Mouse (Mus musculus): Measurements from ENCODE around the gene Numb.
"Not testable (repeated sequence)": the region's sequence is repeated elsewhere in the genome, so short reads cannot be mapped to it uniquely, and the experiment has no call there.

Gene Numb

GRCm38 (mm10) chr12:83922724-83923485 is 1.2 kb upstream of the Numb start:
- no peak for DNase-seq (ENCODE audit: low spot score)

GRCm38 (mm10) chr12:83920721-83921441 is 853 bp downstream of the Numb start:
- DNase-seq (ENCODE audit: low spot score) = peak; percentile 36

GRCm38 (mm10) chr12:83916884-83917283 is 4.8 kb downstream of the Numb start:
- DNase-seq (ENCODE audit: low spot score) = no peak

GRCm38 (mm10) chr12:83914797-83915196 is 6.9 kb downstream of the Numb start:
- no peak for DNase-seq (ENCODE audit: low spot score)

GRCm38 (mm10) chr12:83914202-83914740 is 7.5 kb downstream of the Numb start:
- no peak for DNase-seq (ENCODE audit: low spot score)

- no peak for DNase-seq (ENCODE audit: low spot score)
These were observed 11.3 kb downstream of the Numb start for GRCm38 (mm10) chr12:83910451-83910850.

GRCm38 (mm10) chr12:83892926-83893325 is 28.8 kb downstream of the Numb start:
- DNase-seq (ENCODE audit: low spot score) = no peak

GRCm38 (mm10) chr12:83891278-83891677 is 30.5 kb downstream of the Numb start:
- no peak for DNase-seq (ENCODE audit: low spot score)

GRCm38 (mm10) chr12:83889128-83889527 is 32.6 kb downstream of the Numb start:
- DNase-seq (ENCODE audit: low spot score) = no peak

- DNase-seq (ENCODE audit: low spot score) = peak; percentile 11
These were observed 36.0 kb downstream of the Numb start for GRCm38 (mm10) chr12:83885516-83886285.

GRCm38 (mm10) chr12:83885065-83885464 is 36.7 kb downstream of the Numb start:
- DNase-seq (ENCODE audit: low spot score) = not testable (repeated sequence)

- DNase-seq (ENCODE audit: low spot score) = peak; percentile 13
These were observed 39.2 kb downstream of the Numb start for GRCm38 (mm10) chr12:83882503-83882902.

GRCm38 (mm10) chr12:83882088-83882487 is 39.6 kb downstream of the Numb start:
- no peak for DNase-seq (ENCODE audit: low spot score)

- DNase-seq (ENCODE audit: low spot score) = no peak
These were observed 40.8 kb downstream of the Numb start for GRCm38 (mm10) chr12:83880913-83881312.

GRCm38 (mm10) chr12:83875097-83875496 is 46.6 kb downstream of the Numb start:
- no peak for DNase-seq (ENCODE audit: low spot score)

GRCm38 (mm10) chr12:83874597-83874996 is 47.1 kb downstream of the Numb start:
- peak; percentile 25 for DNase-seq (ENCODE audit: low spot score)

GRCm38 (mm10) chr12:83864501-83864900 is 57.2 kb downstream of the Numb start:
- DNase-seq (ENCODE audit: low spot score) = no peak

GRCm38 (mm10) chr12:83861880-83862279 is 59.9 kb downstream of the Numb start:
- no peak for DNase-seq (ENCODE audit: low spot score)

- DNase-seq (ENCODE audit: low spot score) = no peak
These were observed 61.0 kb downstream of the Numb start for GRCm38 (mm10) chr12:83860688-83861087.

- DNase-seq (ENCODE audit: low spot score) = no peak
These were observed 63.7 kb downstream of the Numb start for GRCm38 (mm10) chr12:83858052-83858451.

- DNase-seq (ENCODE audit: low spot score) = no peak
These were observed 66.5 kb downstream of the Numb start for GRCm38 (mm10) chr12:83855211-83855610.

- DNase-seq (ENCODE audit: low spot score) = no peak
These were observed 67.5 kb downstream of the Numb start for GRCm38 (mm10) chr12:83854281-83854680.
